Mouse (Mus musculus) cerebellum, adult 11-12 months (tissue): ENCODE measurements at regions not wholly inside any gene's neighbourhood (a gene's known extent, or its start where the extent isn't known, plus 50 kb on each side); places are given as distances from the start of the nearest gene placed in this dataset.
A peak's percentile ranks its signal among the peaks of the same experiment; 100 is the strongest.

Source experiments
- DNase-seq: peaks from one replicate; pipeline ENCODE4 v3.0.0; 2022

- no peak for DNase-seq
These were observed 462.1 kb upstream of the Arglu1 start for GRCm38 (mm10) chr8:9152313-9152925.

GRCm38 (mm10) chr8:9144362-9144761 is 454.0 kb upstream of the Arglu1 start:
- no peak for DNase-seq

GRCm38 (mm10) chr8:9139781-9140180 is 449.5 kb upstream of the Arglu1 start:
- DNase-seq: no peak

- DNase-seq: peak; percentile 4
These were observed 448.8 kb upstream of the Arglu1 start for GRCm38 (mm10) chr8:9139059-9139620.

- DNase-seq: no peak
These were observed 443.4 kb upstream of the Arglu1 start for GRCm38 (mm10) chr8:9133758-9134157.

GRCm38 (mm10) chr8:9132612-9133218 is 442.4 kb upstream of the Arglu1 start:
- no peak for DNase-seq

- DNase-seq: no peak
These were observed 440.9 kb upstream of the Arglu1 start for GRCm38 (mm10) chr8:9131249-9131648.

- no peak for DNase-seq
These were observed 434.2 kb upstream of the Arglu1 start for GRCm38 (mm10) chr8:9124503-9124902.

- no peak for DNase-seq
These were observed 427.8 kb upstream of the Arglu1 start for GRCm38 (mm10) chr8:9117809-9118737.

GRCm38 (mm10) chr8:9095980-9096379 is 405.7 kb upstream of the Arglu1 start:
- DNase-seq: no peak

GRCm38 (mm10) chr8:9094002-9094401 is 403.7 kb upstream of the Arglu1 start:
- DNase-seq: no peak

GRCm38 (mm10) chr8:9093356-9093755 is 403.0 kb upstream of the Arglu1 start:
- DNase-seq: no peak

GRCm38 (mm10) chr8:9072724-9073123 is 382.4 kb upstream of the Arglu1 start:
- no peak for DNase-seq

GRCm38 (mm10) chr8:9072286-9072685 is 382.0 kb upstream of the Arglu1 start:
- DNase-seq: no peak

GRCm38 (mm10) chr8:9070953-9071352 is 380.6 kb upstream of the Arglu1 start:
- DNase-seq: no peak

GRCm38 (mm10) chr8:9069845-9070244 is 379.5 kb upstream of the Arglu1 start:
- DNase-seq: no peak

- DNase-seq: no peak
These were observed 377.4 kb upstream of the Arglu1 start for GRCm38 (mm10) chr8:9067731-9068130.

GRCm38 (mm10) chr8:9060166-9060565 is 369.8 kb upstream of the Arglu1 start:
- DNase-seq: no peak

- DNase-seq: no peak
These were observed 365.1 kb upstream of the Arglu1 start for GRCm38 (mm10) chr8:9055416-9055819.

GRCm38 (mm10) chr8:9054801-9055200 is 364.5 kb upstream of the Arglu1 start:
- DNase-seq: no peak

GRCm38 (mm10) chr8:9051699-9052098 is 361.4 kb upstream of the Arglu1 start:
- no peak for DNase-seq

- DNase-seq: no peak
These were observed 360.6 kb upstream of the Arglu1 start for GRCm38 (mm10) chr8:9050740-9051475.

GRCm38 (mm10) chr8:9048116-9048515 is 357.8 kb upstream of the Arglu1 start:
- DNase-seq: no peak
